Mouse (Mus musculus) ES-Bruce4 (cell line): ENCODE results near the gene Sox5.

Experiments used
- CTCF ChIP-seq: IDR thresholded peaks from one replicate; pipeline ENCODE4 v1.8.1; 2011; ENCODE audit warnings: low read depth, low read length
- EP300 ChIP-seq: IDR thresholded peaks from 2 replicates; pipeline ENCODE4 v1.6.1; 2011; ENCODE audit warnings: low read depth, low read length; ENCODE audit not compliant: insufficient read depth
- POLR2A ChIP-seq: IDR thresholded peaks from one replicate; pipeline ENCODE4 v1.8.1; 2011; ENCODE audit warnings: low read length; ENCODE audit not compliant: insufficient read depth

DNA sequence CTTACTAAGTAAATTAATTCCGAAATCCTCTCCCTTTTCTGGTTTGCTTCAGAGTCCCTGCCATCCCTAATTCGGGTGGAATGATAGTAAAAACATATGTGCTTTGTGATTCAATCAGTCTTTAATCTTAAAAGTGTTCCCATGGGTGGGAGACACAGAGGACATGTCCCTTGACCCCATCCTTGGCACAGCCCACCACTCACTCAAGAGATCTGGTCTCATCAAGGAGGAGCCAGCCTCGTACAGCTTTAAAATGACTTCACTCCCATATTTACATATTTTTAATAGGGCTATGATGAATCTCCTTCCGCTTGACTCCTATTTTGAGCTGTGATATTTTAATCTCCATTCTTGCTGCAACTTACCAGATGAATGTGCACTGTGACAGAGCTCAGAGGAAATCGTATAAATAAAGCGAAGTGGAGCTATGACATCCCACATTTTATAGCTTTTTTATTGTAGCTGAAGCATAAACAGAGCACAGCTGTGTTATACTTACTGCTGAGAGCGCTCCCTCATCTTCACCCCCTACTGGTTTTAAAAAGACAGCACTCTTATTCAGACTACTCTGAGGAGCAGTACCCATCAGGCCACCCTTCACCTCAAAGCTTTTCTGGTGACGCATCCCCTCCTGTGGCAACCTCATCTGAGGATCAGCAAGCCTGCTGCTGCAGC lies 185.1 kb downstream of the Sox5 start:
- TF ChIP-seq EP300 (no peak), POLR2A (no peak), CTCF (no peak)
